Mouse (Mus musculus) hindbrain, embryonic 16.5 days (tissue): Measurements from ENCODE around the gene Hyal6. TPM values are rescaled to one million over a fixed set of nuclear protein-coding genes. Genes with fewer than 3 reads are reported as not detected.

Experiments used
- ATAC-seq: fragments of 200-750 bp; cut with Nextera tagmentation; 2 replicates; pipeline ENCODE4 v1.8.0; 2017; ENCODE audit warnings: moderate TSS enrichment, moderate library complexity
- H3K27ac ChIP-seq: fragments of 300-500 bp; sonication (generic); 2 replicates; pipeline ENCODE4 v1.5.1; 2014; ENCODE audit warnings: low read depth, mild to moderate bottlenecking, control low read depth, low read length, moderate library complexity
- H3K27me3 ChIP-seq: fragments of 300-500 bp; sonication (generic); replicated peaks from 2 replicates; pipeline ENCODE4 v1.6.1; 2014; ENCODE audit warnings: low read length; ENCODE audit not compliant: control insufficient read depth, insufficient read depth
- H3K36me3 ChIP-seq: fragments of 300-500 bp; sonication (generic); 2 replicates; pipeline ENCODE4 v1.6.1; 2014; ENCODE audit warnings: mild to moderate bottlenecking, low read length, moderate library complexity, mixed read lengths; ENCODE audit not compliant: control insufficient read depth, insufficient read depth
- H3K4me1 ChIP-seq: fragments of 300-500 bp; sonication (generic); 2 replicates; pipeline ENCODE4 v1.6.1; 2014; ENCODE audit warnings: low read depth, low read length; ENCODE audit not compliant: control insufficient read depth, insufficient read depth
- H3K4me2 ChIP-seq: fragments of 300-500 bp; sonication (generic); 2 replicates; pipeline ENCODE4 v1.6.1; 2014; ENCODE audit warnings: mild to moderate bottlenecking, low read length, control low read depth, moderate library complexity
- H3K4me3 ChIP-seq: fragments of 300-500 bp; sonication (generic); 2 replicates; pipeline ENCODE4 v1.5.1; 2014; ENCODE audit warnings: mild to moderate bottlenecking, low read length, control low read depth, moderate library complexity
- H3K9ac ChIP-seq: fragments of 300-500 bp; sonication (generic); 2 replicates; pipeline ENCODE4 v1.6.1; 2014; ENCODE audit warnings: low read depth, mild to moderate bottlenecking, control low read depth, low read length, moderate library complexity
- H3K9me3 ChIP-seq: fragments of 300-500 bp; sonication (generic); 2 replicates; pipeline ENCODE4 v1.6.1; 2014; ENCODE audit warnings: mild to moderate bottlenecking, low read length, moderate library complexity; ENCODE audit not compliant: control insufficient read depth
- WGBS: fragments of 180-500 bp; shearing (Covaris S2); extraction: QIAGEN DNeasy Blood & Tissue Kit; methylation state at CpG from one replicate; pipeline ENCODE4 v1.1.7; 2014; 5-methylcytosine and 5-hydroxymethylcytosine counted together
- polyA plus RNA-seq: library from polyadenylated mRNA; unstranded; fragments of >200 nt; fragmentation: Nextera tagmentation; extraction: Ambion mirVana; gene quantifications from 2 replicates; pipeline ENCODE4 v1.2.1, GENCODE M21; 2015

Gene Hyal6
- polyA plus RNA-seq, 1 experiment from 2014 or later: not detected

GRCm38 (mm10) chr6:24734565-24734964, 1.5 kb downstream of the Hyal6 start:
- H3K9ac ChIP-seq: no peak overlapping the region

DNA sequence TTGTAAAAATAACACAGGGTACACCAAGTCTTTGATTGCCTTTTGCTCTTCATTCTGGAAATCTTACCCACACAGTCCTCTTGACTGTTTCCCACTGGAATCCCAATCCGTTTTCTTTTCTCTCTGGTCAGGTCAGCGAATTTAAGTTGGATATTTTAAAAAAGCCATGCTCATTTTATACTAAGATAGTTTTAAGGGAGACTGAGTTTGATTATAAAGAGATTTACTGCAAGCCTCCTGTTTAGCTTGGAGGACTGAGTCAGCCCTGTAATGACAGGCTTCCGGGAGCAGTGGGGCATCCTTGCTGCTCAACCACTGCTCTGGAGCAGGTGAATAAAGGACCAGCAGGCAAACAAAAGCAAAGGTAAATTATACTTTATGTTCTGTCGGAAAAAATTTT, 15.0 kb downstream of the Hyal6 start, which contains the start of gene Hyal4:
TSS of gene Hyal4 (plus strand) at position 301 of the 400 bp plus-strand sequence.
- Histone ChIP-seq H3K4me1 (no peaks in the 10 kb centered on the region), H3K36me3 (no peaks in the 10 kb centered on the region), H3K9ac (no peak within 1 kb of the TSS), H3K27me3 (no peaks in the 10 kb centered on the region), H3K4me3 (no peak within 1 kb of the TSS), H3K27ac (no peak within 1 kb of the TSS), H3K9me3 (no peaks in the 10 kb centered on the region), H3K4me2 (no peak within 1 kb of the TSS)
- ATAC-seq: no peak
- 84% methylated on average over 4 of the region's 4 CpGs for WGBS

More at GRCm38 (mm10) chr6:24734565-24734964, 1.5 kb downstream of the Hyal6 start:
- no peak for ATAC-seq
- no peaks in the 10 kb centered on the region for H3K9me3 ChIP-seq
- no peak overlapping the region for H3K4me2 ChIP-seq
- H3K27me3 ChIP-seq: no peaks in the 10 kb centered on the region
- H3K27ac ChIP-seq: no peak overlapping the region
- no peaks in the 10 kb centered on the region for H3K36me3 ChIP-seq
- H3K4me1 ChIP-seq: no peaks in the 10 kb centered on the region
- H3K4me3 ChIP-seq: no peak overlapping the region
- WGBS: 90% methylated on average over 6 of the region's 6 CpGs

DNA sequence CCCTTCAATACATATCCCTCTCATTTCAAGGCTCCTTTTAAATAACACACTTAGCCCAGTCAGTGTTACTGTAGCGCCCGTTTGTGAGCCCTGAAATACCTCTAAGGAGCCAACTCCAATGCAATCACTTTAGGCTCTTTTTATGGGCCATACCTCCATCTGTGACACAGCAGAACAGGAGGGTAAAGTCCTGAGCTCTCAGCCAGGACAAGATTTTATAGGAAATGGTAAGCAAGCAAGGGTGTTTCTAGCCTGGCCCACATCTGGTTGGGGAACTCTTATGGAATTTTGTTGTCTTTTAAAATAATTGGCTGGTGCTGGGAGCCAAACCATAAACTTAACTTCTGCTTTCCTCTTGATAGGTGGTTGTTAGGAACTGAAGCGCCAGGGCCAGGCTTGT, 26.2 kb downstream of the Hyal6 start:
- WGBS: 95% methylated on average over 3 of the region's 3 CpGs
- Histone ChIP-seq H3K9ac (no peak overlapping the region), H3K27ac (no peak overlapping the region), H3K4me1 (no peaks in the 10 kb centered on the region), H3K4me2 (no peak overlapping the region), H3K9me3 (no peaks in the 10 kb centered on the region; the same call in 1 of the 2 replicates), H3K4me3 (no peak overlapping the region), H3K36me3 (no peaks in the 10 kb centered on the region), H3K27me3 (no peaks in the 10 kb centered on the region)
- ATAC-seq: no peak

DNA sequence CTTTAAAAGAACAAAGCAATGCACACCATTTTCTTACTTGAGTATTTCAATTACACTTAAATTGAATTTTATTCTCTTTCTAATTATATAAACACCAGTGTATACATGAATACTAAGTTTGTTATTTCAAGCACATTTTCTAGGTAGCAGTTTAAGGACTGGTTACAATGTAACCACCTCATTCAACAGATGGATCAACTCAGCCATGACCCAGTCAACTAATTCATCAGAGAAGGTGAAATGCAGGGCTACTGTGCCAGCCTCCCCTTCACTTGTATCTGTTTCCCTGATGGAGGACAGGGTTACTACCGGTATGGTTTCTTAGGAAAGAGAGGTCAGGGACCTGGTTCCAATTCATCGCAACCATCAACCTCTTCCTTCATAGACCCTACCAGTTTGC, 33.2 kb downstream of the Hyal6 start:
- Histone ChIP-seq H3K36me3 (no peaks in the 10 kb centered on the region), H3K9ac (no peak overlapping the region), H3K27me3 (no peaks in the 10 kb centered on the region), H3K27ac (no peak overlapping the region), H3K4me1 (no peaks in the 10 kb centered on the region), H3K4me2 (no peak overlapping the region), H3K9me3 (no peaks in the 10 kb centered on the region), H3K4me3 (no peak overlapping the region)
- ATAC-seq: no peak
- 89% methylated on average over 2 of the region's 2 CpGs for WGBS

DNA sequence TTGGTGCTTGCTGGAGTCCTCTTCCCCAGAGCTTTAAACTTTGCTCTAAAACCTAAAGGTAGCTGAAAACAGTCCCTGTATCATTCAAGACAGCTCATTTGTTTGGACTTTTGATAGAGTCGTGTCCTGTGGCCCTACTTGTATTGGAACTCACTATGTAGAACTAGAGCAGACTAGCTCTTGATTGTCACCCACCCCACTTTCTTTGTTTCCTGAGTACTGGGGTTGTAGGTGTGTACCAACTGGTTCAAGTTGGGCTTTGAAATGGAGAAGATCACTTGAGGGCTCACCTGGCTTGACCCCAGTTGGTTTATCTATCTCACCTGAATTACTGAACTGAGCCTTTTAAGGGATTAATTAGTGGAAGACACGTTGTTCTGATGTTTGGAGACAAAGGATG, 46.1 kb downstream of the Hyal6 start:
- Histone ChIP-seq H3K9ac (no peak overlapping the region), H3K4me2 (no peak overlapping the region), H3K36me3 (no peaks in the 10 kb centered on the region), H3K4me1 (no peaks in the 10 kb centered on the region), H3K27me3 (no peaks in the 10 kb centered on the region), H3K4me3 (no peak overlapping the region), H3K27ac (no peak overlapping the region), H3K9me3 (no peaks in the 10 kb centered on the region)
- ATAC-seq: no peak
- 54% methylated on average over 2 of the region's 2 CpGs for WGBS

- no peak within 1 kb of the TSS for H3K4me2 ChIP-seq
- H3K27me3 ChIP-seq: no peaks in the 10 kb centered on the region
- no peaks in the 10 kb centered on the region for H3K9me3 ChIP-seq
- H3K9ac ChIP-seq: no peak within 1 kb of the TSS
- H3K27ac ChIP-seq: no peak within 1 kb of the TSS
- ATAC-seq: no peak
- no peaks in the 10 kb centered on the region for H3K4me1 ChIP-seq
- no peak within 1 kb of the TSS for H3K4me3 ChIP-seq
- H3K36me3 ChIP-seq: no peaks in the 10 kb centered on the region
These were observed 57.8 kb downstream of the Hyal6 start, which contains the start of gene Spam1 for GRCm38 (mm10) chr6:24790888-24791287. Gene Spam1, plus strand, starts transcription at chr6:24791188.

Other genes with a start within 250 kb of the Hyal6 start
- 2.3 and 2.8 TPM in 2 replicates for gene Iqub, start 218.2 kb upstream of the Hyal6 start, polyA plus RNA-seq
- 390 and 432 TPM in 2 replicates for gene Ndufa5, start 205.2 kb upstream of the Hyal6 start, polyA plus RNA-seq
- gene Asb15, start 205.1 kb upstream of the Hyal6 start, polyA plus RNA-seq: 0.04 and 0.05 TPM in 2 replicates
- gene Lmod2, start 135.5 kb upstream of the Hyal6 start, polyA plus RNA-seq: 0.30 TPM in 1 of 2 replicates, not detected in the other
- 52.2 and 61.3 TPM in 2 replicates for gene Wasl, start 68.2 kb upstream of the Hyal6 start, polyA plus RNA-seq
- not detected in 2 replicates for gene Hyal4, start 15.1 kb downstream of the Hyal6 start, polyA plus RNA-seq
- not detected in 2 replicates for gene Spam1, start 57.9 kb downstream of the Hyal6 start, polyA plus RNA-seq
- not detected in 2 replicates for gene Hyal5, start 124.8 kb downstream of the Hyal6 start, polyA plus RNA-seq
- 5.4 and 5.6 TPM in 2 replicates for gene Tmem229a, start 223.1 kb downstream of the Hyal6 start, polyA plus RNA-seq